Mouse (Mus musculus) left cerebral cortex, adult 8-10 months (tissue): ENCODE data around the gene Ckap4. TPM values are rescaled to one million over a fixed set of nuclear protein-coding genes. Genes with fewer than 3 reads are reported as not detected.
"Not testable (repeated sequence)": the region's sequence is repeated elsewhere in the genome, so short reads cannot be mapped to it uniquely, and the experiment has no call there.

ENCODE experiments used
- DNase-seq, 2 experiments: peaks; one replicate each; pipeline ENCODE4 v3.0.0; 2022; ENCODE audit warnings: low spot score in 2 of 2
- total RNA-seq, 4 experiments: library from RNA; stranded (reverse); gene quantifications; 2 replicates each; pipeline ENCODE4 v1.2.4; 2022

The Ckap4 gene
- total RNA-seq, 4 experiments from 2014 or later = 18.1 to 19.8 (median 18.5) TPM

GRCm38 (mm10) chr10:84549146-84549919 lies 15.5 kb upstream of the Ckap4 start:
- DNase-seq = no peak

- DNase-seq = no peak
These were observed 11.2 kb upstream of the Ckap4 start for GRCm38 (mm10) chr10:84544841-84545610.

- DNase-seq = no peak
These were observed 9.2 kb upstream of the Ckap4 start for GRCm38 (mm10) chr10:84542802-84543658.

GRCm38 (mm10) chr10:84539651-84540050 lies 5.8 kb upstream of the Ckap4 start:
- DNase-seq = no peak

GRCm38 (mm10) chr10:84535859-84536258 lies 2.0 kb upstream of the Ckap4 start:
- DNase-seq = no peak

GRCm38 (mm10) chr10:84535458-84535857 lies 1.6 kb upstream of the Ckap4 start:
- DNase-seq = no peak

DNA sequence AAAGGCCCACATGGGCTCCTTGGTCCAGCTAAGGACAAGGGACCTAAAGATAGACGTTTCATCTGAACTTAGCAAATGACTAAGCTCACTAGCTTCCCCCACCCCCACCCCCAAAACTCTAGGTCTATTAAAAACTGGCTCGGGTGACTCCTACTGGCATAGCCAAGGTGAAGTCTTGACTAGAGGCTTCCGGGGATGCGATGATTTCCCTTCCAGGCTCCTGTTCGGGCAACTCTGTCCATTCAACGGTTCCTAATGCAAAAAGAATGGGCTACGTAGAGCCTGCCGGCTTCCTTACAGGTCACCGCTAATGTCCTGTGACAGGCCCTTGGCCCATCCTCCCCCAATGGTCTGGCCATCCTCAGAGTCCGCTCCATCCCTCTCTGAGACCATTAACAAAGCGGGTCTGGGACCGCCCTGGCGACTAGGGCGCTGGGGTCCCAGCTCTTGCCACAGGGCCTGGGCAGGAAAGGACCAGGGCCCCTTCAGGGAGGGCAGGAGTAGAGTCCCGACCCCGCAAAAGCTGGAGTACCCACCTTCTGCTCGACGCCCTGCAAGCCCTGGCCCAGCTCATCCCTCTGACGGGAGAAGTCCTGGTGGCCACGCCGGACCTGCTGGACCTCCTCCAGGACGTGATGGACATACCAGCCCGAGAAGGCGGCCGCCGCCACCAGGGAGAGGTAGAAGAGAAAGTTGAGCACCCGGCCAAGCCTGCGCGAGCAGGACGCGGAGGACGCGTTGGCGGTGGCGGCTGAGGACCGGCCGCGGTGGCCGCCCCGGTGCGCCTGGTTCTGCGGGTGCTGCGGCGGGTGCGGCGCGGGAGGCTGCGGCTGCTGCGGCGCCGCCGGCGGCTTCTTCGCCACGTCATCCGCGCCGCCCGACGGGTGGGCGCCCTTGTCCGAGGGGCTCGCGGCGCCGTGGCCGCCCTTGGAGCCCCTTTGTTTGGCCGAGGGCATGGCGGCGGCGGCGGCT lies 665 bp downstream of the Ckap4 start:
- peak in 1 of 2 experiments; percentile 22 for DNase-seq

DNA sequence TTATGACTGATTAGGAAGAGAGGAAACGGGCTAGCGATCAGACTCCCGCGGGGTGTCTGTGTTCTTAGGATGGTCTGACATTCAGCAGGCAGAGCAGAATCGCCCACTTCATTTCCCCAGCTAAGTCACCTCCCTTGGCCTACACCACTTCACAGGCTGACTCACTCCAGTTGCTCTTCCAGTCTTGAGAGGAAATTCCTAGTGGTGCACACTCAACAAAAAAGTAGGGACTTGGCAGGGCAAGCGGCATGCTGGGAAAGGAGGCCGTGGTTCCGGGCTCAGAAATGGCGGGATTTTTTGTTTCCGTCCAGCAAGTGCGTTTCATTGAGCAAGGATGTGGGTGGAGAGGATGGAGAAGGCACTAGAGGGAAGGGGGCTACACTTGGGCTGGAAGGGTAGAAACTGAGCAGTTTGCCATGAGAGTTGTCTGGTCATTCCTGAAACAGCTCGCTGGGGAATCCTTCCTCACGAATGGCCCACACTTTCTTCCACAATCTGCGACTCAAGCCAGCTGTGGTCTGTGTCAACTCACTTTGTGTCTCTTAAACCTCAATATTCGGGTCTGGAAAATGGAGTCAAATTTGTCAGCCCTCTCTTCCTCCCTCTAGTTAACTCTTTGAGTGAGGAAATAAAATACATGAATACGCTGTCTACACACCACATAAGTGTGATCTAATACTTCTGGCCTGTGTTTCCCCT lies 1.5 kb downstream of the Ckap4 start:
- DNase-seq = no peak

- no peak for DNase-seq
These were observed 2.3 kb downstream of the Ckap4 start for GRCm38 (mm10) chr10:84531576-84531975.

DNA sequence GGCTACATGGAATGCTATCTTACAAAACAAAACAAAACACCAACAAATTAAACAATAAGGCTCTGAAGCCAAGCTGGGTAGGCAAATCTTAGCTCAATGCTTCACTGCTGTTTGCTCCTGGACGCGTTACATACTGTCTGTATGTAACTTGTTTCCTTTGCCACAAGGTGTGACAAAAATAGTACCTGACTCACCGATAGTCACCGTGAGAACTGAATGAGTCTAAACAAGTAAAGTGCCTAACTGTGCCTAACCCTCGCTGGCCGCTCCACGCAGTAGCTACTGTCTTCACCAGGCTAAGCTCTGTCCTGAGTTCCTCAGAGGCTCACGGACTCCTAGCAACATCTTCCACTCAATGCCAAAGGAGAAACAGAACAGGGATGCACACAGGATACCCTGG lies 3.5 kb downstream of the Ckap4 start:
- no peak for DNase-seq

DNA sequence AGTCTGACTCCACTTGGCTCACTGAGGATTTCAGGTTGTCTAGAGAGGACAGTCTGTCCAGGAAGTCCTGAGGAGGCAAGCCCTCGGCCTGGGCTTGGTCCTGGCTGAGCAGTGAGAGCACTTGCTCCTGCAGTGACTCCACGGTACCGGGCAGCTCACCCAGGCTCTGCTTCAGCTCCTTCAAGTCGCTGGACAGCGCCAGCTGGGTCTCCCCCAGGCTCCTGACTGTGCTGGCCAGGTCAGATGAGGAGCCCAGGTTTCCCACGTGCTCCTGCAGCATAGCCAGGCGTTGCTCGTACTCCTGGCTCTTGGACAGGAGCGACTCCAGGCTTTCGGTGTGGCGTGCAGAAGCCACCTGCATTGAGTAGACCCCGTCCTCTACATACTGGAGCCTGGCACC lies 6.2 kb downstream of the Ckap4 start:
- DNase-seq = no peak

- no peak for DNase-seq
These were observed 6.8 kb downstream of the Ckap4 start for GRCm38 (mm10) chr10:84527070-84527469.

GRCm38 (mm10) chr10:84526488-84526887 lies 7.4 kb downstream of the Ckap4 start:
- no peak for DNase-seq

GRCm38 (mm10) chr10:84523682-84524081 lies 10.2 kb downstream of the Ckap4 start:
- DNase-seq = no peak

DNA sequence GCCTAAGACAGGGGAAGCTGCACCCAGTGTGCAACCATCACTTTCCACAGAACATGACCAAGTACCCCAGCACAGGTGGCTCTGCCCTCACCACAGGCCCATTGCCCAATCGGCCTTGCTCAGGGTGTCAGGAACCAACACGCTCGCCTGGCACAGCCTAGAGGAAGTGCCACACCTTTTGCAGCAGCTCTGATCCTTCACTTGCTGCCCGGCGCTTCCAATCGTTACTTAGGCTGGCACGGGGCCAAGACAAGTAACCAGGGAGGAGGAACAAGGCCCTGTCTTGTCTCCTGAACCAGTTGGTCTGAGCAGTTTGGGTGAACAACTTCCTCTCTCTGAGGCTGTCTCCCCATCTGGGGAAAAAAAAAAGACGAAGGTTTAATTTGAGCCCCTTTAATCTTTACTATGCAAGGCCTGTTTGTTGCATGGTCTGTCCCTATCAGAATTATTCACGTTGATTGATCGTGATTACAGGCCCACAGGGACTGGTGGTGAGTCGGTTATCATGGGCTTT lies 17.4 kb downstream of the Ckap4 start:
- no peak for DNase-seq

DNA sequence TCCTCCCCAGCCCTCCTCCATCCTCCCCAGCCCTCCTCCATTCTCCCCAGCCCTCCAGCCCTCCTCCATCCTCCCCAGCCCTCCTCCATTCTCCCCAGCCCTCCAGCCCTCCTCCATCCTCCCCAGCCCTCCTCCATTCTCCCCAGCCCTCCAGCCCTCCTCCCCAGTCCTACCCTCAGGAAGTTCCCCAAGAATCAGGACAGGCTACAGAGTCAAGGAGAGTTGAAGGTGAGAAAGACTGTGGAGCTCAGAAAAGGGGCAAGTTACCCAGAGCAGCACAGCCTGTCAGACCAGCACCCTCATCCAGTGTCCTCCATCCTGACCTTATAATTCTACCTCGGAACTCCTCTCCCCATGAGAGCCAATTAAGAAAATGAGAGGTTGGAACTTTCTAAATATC lies 17.9 kb downstream of the Ckap4 start:
- DNase-seq = not testable (repeated sequence)

GRCm38 (mm10) chr10:84515512-84515950 lies 18.3 kb downstream of the Ckap4 start:
- DNase-seq = no peak

DNA sequence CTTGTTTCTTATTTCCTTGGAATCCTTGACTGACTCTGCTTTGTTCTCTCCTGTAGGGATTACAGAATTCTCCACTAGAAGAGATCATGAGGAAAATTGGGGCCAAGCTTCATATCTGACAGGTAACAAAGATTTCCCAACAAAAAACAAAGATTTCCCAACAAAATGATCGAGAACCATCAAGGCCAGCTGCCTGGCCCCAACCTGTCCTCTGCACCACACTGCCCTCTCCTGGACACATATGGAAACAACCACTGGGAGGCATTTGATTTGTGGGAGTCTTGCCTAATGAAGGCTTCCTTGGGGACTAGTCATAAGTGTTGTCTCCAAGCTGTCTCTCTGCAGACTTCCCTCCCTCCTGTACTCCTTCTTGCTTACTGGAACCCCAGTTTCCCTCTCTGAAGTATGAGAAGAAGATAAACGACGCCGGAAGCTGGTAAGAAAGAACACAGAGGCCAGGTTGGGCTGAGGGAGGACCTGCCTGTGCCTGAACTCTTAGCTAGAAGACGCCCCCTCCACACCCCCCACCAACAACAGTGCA lies 19.8 kb downstream of the Ckap4 start:
- DNase-seq = no peak

GRCm38 (mm10) chr10:84512766-84513165 lies 21.1 kb downstream of the Ckap4 start:
- no peak for DNase-seq
